Mouse (Mus musculus): ENCODE results near the gene Gm37240.

Gene Gm37240

DNA sequence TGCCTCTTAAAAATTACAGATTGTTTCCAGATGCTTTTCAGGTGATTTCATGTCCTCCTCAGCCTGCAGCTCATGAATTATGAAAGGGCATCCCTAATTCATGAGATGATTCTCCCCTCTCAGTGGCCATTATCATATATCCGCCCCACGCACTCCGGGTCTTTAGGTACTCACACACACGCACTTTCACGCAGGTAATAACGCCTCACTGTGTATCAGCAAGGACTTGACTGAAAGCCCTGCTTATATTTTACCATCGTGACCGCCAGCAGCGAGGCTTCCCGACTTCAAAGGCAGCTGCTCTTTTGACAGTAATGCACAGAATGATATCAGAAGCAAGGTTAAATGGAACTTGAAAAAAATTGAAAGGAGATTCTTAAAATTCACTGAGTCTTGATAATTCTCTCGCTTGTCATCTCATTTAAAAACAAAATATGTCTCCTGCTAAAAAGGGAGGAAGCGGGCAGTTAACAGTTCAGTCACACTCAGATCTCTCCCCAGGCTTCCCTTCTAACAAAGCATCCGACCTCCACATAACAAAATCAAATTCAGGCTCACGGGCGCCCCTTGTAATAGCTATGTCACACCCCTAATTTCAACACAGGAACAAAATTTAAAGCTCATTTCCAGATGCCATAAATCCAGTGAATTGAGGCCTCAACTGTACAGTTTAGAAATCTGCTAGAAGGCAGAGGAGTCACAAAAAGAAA lies 66.3 kb downstream of the Gm37240 start:
- no peak for DNase-seq

GRCm38 (mm10) chr3:85819319-85819718 lies 68.0 kb downstream of the Gm37240 start:
- DNase-seq: no peak

DNA sequence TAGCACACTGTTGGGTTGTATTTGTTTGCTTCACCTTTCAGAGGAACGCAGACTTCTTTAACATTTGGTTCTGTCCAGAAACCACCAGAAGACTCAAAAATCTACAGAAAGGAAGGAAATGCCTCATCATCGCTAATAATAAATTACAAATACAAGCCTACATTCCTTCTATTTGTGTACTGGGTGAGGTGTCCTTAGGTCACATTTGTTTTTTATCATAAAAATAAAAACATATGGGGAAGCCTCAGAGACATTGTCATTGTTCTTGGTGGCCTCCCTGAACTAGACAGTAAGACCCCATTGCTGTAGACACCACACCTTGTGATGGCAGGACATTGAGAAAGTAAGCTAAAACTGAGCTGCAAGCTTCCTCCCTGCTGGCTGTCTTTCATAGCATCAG lies 70.1 kb downstream of the Gm37240 start, which contains the start of gene Fam160a1:
Gene Fam160a1, minus strand, starts transcription at position 101 of the 400 bp plus-strand sequence.
- no peak for DNase-seq

DNA sequence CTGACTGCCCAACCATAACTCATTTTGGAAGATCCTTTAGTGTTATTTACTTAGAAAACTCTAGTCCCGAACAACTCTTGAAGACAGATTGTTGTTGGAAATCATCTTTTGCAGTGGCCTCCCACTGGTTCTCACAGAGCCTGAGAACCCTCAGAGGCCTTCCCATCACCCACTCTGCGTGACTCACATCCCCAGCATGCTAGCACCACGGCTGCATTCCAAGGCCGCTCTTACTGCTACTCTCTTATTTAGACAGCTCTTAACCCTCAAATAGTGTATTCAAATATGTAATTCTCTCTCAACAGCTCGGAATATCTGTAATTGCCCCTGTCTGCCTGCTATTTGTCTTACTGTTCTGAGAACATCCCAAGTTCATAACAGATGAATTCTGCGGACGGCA lies 73.1 kb downstream of the Gm37240 start:
- DNase-seq: no peak

GRCm38 (mm10) chr3:85813101-85814014 lies 74.0 kb downstream of the Gm37240 start:
- DNase-seq: no peak

DNA sequence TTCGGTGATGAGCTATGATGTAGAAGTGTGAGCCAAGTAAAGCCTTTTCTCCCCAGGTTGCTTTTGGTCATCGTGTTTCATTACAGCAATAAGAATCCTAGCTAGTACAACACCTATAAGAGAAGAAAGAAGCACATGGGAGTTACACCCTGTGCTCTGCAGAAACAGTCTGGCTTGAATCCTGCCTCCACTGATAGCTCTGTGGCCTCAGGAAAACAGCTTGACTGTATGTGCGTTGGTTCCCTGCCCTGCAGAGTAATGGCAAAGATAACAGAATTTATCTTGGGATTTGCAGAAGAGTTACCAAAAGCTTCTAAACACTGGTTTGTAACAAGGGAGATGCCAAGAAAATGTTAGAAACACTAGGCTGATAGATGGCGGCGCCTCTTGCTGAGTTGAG lies 75.3 kb downstream of the Gm37240 start:
- no peak for DNase-seq

DNA sequence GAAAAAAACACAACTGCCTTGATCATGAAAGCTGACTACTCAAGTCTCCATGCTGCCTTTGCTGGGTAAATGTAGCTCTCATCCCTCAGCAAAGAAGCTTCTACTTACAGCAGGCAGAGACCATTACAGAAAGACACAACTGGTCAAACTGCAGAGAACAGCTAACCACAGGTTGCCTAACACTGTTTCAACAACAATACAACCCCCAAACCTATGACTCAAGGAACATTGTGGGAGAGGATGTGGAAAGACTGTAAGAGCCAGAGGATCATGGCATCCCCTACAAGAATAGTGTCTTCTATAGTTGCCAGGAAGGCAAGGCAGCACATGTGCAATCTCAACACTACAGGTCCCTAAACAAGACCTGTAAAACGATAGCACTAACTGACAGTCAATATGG lies 94.2 kb downstream of the Gm37240 start:
- no peak for DNase-seq

DNA sequence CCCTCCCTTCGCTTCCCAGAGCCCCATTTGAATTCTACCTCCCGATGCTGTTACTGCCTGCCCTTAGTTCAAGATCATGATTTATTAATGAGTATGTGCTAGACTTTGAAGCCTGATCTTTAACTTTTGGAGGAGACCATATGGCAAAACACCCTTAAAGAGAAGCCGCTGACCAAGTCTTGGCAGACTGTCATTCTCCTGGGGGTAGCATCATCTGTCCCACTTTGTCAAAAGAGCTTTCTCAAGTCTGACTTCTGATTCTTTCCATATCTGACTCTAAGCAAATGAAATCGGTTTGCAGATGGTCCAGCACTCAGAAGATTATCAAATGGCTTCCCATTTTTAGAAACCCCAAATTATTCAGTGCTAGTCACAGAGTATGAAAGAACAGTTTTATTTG lies 97.6 kb downstream of the Gm37240 start:
- DNase-seq: no peak

DNA sequence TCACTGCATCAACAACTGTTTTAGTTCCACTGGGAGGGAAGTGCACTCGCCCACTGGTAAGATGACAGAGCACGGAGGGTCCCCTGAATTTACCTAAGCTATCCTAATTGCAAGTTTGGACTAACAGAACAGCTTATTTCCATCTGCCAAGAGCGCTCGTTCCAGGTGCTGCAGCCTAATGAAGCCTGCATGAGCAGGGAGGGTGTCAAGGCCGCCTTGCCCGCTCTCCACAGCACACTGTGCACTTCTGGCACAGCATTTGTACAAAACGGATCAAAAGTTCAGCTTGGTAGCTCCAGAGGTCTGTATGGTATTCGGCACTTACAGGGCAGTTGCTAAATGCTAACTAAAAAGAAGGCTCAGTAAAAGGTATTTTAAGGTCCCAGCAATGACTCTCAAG lies 100.8 kb downstream of the Gm37240 start:
- DNase-seq: no peak

DNA sequence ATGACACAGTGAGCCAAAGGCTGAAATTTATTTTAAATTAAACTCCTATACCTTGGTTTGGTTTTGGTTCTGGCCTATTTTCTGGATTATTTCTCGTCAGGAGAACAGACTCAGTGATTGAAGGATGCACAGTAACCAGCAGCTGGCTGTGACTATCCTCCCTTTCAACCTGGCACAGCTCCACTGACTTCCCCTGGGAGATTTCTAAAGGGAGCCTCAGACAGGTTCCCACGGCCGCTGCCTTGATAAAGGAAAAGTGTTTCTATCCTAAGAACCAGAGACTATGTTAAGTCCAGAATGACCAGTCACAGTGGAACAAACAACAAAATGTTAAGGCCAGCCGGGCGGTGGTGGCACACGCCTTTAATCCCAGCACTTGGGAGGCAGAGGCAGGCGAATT lies 106.4 kb downstream of the Gm37240 start:
- DNase-seq: no peak

GRCm38 (mm10) chr3:85780332-85780731 lies 107.0 kb downstream of the Gm37240 start:
- no peak for DNase-seq

DNA sequence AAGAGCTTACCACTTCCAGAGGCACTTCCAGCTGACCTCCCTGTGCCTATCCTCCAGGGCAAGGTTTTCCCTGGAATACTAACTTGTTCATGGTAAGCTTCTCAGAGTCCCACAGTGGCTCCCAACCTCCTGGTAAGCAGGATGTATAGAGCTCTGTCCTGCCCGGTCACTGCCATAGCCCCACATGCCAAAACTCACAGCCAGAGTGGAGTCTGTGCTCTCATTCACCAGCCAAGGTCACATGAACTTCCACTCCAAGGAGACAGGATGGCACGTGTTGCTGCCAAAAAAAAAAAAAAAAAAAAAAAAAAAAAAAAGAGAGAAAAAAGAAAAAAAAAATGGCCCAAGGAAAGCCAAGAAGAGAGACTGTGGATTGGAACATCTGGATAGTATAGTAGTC lies 109.5 kb downstream of the Gm37240 start:
- no peak for DNase-seq

DNA sequence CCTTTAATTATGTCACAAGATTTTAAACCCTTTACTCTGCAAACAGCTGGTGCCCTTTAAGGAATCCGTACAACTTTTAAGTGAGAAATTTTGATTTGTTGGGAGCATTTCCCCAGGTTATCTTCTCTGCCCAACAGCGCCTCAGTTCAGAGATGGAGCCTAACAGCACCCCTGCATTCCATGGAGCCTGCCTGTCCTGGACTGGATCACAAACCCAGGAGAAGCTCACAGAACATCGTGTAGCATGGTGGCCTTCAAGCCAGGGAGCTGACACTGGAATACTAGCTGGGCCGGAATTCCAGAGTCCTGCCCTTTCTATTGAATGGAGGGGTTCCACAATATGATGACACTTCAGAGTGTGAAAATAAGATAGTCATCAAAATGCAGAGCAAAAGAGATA lies 110.0 kb downstream of the Gm37240 start:
- no peak for DNase-seq

DNA sequence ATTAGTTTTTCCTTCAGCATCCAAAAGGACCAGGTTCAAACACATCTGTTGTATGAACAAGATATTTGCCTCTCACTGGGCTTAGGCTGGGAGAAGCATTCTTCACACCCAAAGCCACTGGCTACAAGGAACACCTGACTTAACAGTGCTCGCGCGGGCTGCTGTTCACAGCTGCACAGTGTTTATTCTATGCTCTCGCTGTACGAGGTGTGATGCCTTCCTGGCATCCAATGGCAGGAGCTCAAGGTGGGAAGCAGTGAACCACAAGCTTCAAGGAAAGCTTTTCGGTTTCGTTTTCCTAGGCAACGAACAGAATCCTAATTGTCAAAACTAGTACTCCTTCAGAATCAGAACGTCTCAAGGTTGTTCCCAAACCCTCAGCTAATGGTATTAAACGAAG lies 110.6 kb downstream of the Gm37240 start:
- no peak for DNase-seq

DNA sequence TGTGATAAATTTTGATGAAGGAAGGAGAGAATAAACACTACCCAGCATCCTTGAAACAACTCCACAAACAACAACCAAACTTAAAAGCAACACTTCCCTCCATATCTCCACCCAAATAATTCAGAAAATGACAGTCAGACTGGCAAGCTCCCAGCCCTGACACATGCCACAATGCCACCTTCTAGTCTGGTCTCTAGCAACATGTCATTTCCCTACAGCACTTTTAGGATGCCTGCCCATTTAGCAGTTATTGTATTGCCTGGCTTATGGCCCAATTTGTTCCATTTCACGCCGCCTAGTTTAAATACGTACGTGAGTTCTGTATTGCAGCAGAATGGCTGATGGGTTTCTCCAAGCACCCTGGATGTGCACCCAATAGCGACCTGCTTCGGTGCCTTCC lies 111.2 kb downstream of the Gm37240 start:
- DNase-seq: no peak

DNA sequence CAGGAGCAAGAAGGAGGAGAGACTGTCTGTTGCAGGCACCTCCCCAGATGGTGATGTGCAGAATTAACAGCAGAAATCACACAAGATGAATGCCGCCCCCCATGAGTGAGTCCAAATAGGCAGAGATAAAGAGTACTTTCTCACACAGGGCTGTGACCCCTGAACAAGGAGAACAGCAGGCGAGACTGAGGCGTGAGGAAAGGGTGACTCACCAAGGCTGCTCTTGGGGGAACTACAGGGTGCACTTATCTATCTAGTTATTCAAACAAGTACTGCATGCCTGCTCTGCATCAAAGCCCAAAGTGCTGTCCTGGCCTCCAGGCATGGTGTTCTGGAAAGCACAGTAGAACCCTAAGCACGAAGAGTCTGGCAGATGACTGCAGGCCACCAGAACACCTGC lies 113.4 kb downstream of the Gm37240 start:
- DNase-seq: no peak

DNA sequence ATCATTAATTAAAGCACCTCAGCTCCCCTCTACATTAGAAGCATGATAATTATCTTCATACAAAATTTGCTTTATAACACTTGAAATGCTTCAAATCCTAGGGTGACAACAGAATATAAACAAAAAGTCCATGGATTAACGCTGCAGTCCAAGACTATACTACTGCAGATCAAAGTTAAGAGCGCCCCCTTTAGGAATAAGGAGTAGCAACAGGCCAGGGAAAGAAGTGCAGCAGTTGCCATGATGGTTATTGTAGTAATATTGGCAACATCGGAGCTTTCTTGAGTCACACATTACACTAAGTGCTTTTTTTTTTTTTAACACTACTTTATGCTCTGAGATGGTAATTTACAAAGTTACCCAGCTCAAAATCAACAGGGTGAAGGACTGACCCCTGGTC lies 113.9 kb downstream of the Gm37240 start:
- DNase-seq: no peak

GRCm38 (mm10) chr3:85764937-85765337 lies 122.4 kb downstream of the Gm37240 start:
- no peak for DNase-seq

- no peak for DNase-seq
These were observed 123.1 kb downstream of the Gm37240 start for GRCm38 (mm10) chr3:85764008-85764834.

- no peak for DNase-seq
These were observed 129.4 kb downstream of the Gm37240 start for GRCm38 (mm10) chr3:85757944-85758343.

DNA sequence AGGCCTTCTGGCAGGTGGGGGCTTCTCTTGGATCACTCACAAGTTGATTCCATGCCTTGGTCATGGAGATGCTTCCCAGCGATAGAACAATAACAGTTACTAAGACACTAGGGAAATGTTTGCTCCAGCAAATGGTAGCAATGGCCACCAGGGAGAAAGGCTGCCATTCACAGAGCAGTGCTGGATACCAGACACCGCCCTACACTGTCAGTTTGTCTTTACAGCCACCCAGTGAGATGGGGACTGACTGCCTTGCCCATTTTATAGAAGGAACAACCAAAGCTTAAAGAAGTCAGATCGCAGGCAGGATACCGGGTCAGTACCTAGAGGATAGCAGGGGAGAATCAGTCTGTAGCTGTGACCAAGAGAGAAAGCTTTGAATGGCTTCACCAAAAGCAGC lies 129.9 kb downstream of the Gm37240 start:
- DNase-seq: no peak

DNA sequence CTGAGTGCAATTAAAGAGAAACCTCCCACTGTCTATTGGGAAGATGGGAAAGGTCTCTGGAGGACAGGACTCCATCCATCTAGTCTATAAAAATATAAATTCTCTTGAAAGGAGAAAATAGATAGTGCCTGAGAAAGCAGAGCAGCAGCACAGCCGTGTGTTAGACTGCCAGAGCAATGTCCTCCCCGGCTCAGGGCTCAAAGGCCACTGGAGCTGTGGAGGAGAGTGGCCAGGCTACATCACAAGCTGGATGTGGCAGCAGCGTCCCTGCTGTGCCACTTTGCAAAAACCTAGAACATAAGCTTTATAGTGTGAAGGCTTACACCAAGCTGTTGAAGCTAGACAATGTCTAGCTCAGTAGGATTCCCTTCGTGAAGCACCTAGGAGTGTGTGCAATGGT lies 138.0 kb downstream of the Gm37240 start:
- no peak for DNase-seq

GRCm38 (mm10) chr3:85748863-85749262 lies 138.5 kb downstream of the Gm37240 start:
- no peak for DNase-seq

Data from thymus, postnatal 36 days (tissue).